Mouse (Mus musculus) midbrain, embryonic 15.5 days (tissue): ENCODE data around the gene Gpatch2l. TPM values are rescaled to one million over a fixed set of nuclear protein-coding genes. Genes with fewer than 3 reads are reported as not detected.
A peak's percentile ranks its signal among the peaks of the same experiment; 100 is the strongest.

Experiments
- ATAC-seq: fragments of 200-750 bp; cut with Nextera tagmentation; replicated peaks from 2 replicates; pipeline ENCODE4 v1.8.0; 2017; ENCODE audit warnings: moderate TSS enrichment
- H3K27ac ChIP-seq: fragments of 300-500 bp; sonication (generic); 2 replicates; pipeline ENCODE4 v1.5.1; 2015; ENCODE audit warnings: mild to moderate bottlenecking, inconsistent platforms
- H3K27me3 ChIP-seq: fragments of 300-500 bp; sonication (generic); replicated peaks from 2 replicates; pipeline ENCODE4 v1.6.1; 2015; ENCODE audit warnings: inconsistent platforms
- H3K36me3 ChIP-seq: fragments of 300-500 bp; sonication (generic); replicated peaks from 2 replicates; pipeline ENCODE4 v1.6.1; 2015; ENCODE audit warnings: inconsistent platforms
- H3K4me1 ChIP-seq: fragments of 300-500 bp; sonication (generic); 2 replicates; pipeline ENCODE4 v1.6.1; 2015; ENCODE audit warnings: inconsistent platforms
- H3K4me2 ChIP-seq: fragments of 300-500 bp; sonication (generic); 2 replicates; pipeline ENCODE4 v1.6.1; 2015; ENCODE audit warnings: inconsistent platforms, mild to moderate bottlenecking, moderate library complexity
- H3K4me3 ChIP-seq: fragments of 300-500 bp; sonication (generic); 2 replicates; pipeline ENCODE4 v1.5.1; 2015; ENCODE audit warnings: mild to moderate bottlenecking, inconsistent platforms
- H3K9ac ChIP-seq: fragments of 300-500 bp; sonication (generic); 2 replicates; pipeline ENCODE4 v1.6.1; 2015; ENCODE audit warnings: mild to moderate bottlenecking, inconsistent platforms
- H3K9me3 ChIP-seq: fragments of 300-500 bp; sonication (generic); 2 replicates; pipeline ENCODE4 v1.6.1; 2016; ENCODE audit warnings: inconsistent platforms
- WGBS: fragments of 180-500 bp; shearing (Covaris S2); methylation state at CpG from one replicate; pipeline ENCODE4 v1.1.7; 2015; ENCODE audit warnings: mixed read lengths; 5-methylcytosine and 5-hydroxymethylcytosine counted together
- polyA plus RNA-seq: library from polyadenylated mRNA; unstranded; fragments of >200 nt; fragmentation: Nextera tagmentation; extraction: Ambion mirVana; gene quantifications from 2 replicates; pipeline ENCODE4 v1.2.1, GENCODE M21; 2015

The Gpatch2l gene
- polyA plus RNA-seq, 1 experiment from 2014 or later, result 32.4 TPM

DNA sequence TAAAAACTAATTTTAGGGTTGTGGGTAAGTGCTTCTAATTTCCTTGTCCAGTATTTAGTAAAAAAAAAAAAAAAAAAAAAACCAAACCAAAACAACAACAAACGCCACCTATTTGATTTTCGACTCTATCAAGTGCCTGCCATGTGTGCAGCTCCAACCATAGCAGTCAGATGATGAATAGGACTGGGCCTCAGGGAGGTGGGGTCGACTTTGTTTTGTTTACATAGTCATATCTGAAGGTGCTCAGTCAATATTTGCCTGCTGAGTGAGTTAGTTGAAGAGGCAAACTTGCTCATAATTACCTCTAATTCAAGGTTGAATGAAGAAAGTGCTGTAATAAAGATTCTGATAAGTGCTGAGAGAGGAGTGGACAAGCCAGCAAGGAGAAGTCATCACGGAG lies 7.4 kb upstream of the Gpatch2l start:
- Histone ChIP-seq H3K27me3 (no peaks in the 10 kb centered on the region), H3K9me3 (no peaks in the 10 kb centered on the region), H3K9ac (no peak overlapping the region), H3K4me3 (no peak overlapping the region), H3K4me2 (no peak overlapping the region), H3K4me1 (no peaks in the 10 kb centered on the region), H3K36me3 (no peaks in the 10 kb centered on the region), H3K27ac (no peak overlapping the region)
- 75% methylated on average over 4 of the region's 4 CpGs for WGBS
- no peak for ATAC-seq

GRCm38 (mm10) chr12:86238736-86239135 lies 2.9 kb upstream of the Gpatch2l start:
- ATAC-seq, result no peak
- Histone ChIP-seq H3K9ac (no peak overlapping the region), H3K4me3 (no peak overlapping the region), H3K36me3 (no peaks in the 10 kb centered on the region), H3K4me2 (no peak overlapping the region), H3K9me3 (no peaks in the 10 kb centered on the region), H3K27me3 (no peaks in the 10 kb centered on the region), H3K27ac (no peak overlapping the region), H3K4me1 (peaks cover 20% of the 10 kb centered on the region)
- 82% methylated on average over 2 of the region's 2 CpGs for WGBS

GRCm38 (mm10) chr12:86242563-86242962 lies 905 bp downstream of the Gpatch2l start:
- H3K36me3 ChIP-seq, result 0 out of 2 replicates have a peak, but pooled peaks cover 4% of the 10 kb centered on the region
- ATAC-seq, result no peak
- peak overlapping the region; percentile 80 for H3K9ac ChIP-seq
- H3K4me1 ChIP-seq, result peaks cover 44% of the 10 kb centered on the region
- no peaks in the 10 kb centered on the region for H3K9me3 ChIP-seq
- H3K27ac ChIP-seq, result no peak overlapping the region; the same call in 1 of the 2 replicates
- H3K27me3 ChIP-seq, result no peaks in the 10 kb centered on the region
- peak overlapping the region; percentile 90 for H3K4me2 ChIP-seq
- WGBS, result 29% methylated on average over 7 of the region's 7 CpGs
- peak overlapping the region; percentile 62 for H3K4me3 ChIP-seq

DNA sequence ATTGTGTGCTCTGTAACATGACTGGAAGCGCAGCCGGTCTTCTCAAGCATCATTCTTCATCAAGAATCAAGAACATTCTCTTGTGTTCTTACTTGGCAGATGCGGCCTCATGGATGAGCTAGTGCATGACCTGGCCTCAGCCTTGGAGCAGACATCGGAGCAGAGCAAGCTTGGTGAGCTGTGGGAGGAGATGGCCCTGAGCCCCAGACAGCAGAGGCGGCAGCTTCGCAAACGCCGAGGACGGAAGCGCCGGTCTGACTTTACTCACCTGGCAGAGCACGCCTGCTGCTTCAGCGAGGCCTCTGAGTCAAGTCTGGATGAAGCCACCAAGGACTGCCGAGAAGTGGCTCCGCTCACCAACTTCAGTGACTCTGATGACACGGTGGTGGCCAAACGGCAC lies 2.3 kb downstream of the Gpatch2l start:
- H3K4me3 ChIP-seq, result no peak overlapping the region
- WGBS, result 96% methylated on average over 17 of the region's 17 CpGs
- no peak for ATAC-seq
- H3K9ac ChIP-seq, result no peak overlapping the region
- H3K4me1 ChIP-seq, result peaks cover 50% of the 10 kb centered on the region
- no peak overlapping the region for H3K4me2 ChIP-seq
- no peaks in the 10 kb centered on the region for H3K27me3 ChIP-seq
- H3K36me3 ChIP-seq, result 0 out of 2 replicates have a peak, but pooled peaks cover 4% of the 10 kb centered on the region
- H3K27ac ChIP-seq, result no peak overlapping the region
- H3K9me3 ChIP-seq, result no peaks in the 10 kb centered on the region

DNA sequence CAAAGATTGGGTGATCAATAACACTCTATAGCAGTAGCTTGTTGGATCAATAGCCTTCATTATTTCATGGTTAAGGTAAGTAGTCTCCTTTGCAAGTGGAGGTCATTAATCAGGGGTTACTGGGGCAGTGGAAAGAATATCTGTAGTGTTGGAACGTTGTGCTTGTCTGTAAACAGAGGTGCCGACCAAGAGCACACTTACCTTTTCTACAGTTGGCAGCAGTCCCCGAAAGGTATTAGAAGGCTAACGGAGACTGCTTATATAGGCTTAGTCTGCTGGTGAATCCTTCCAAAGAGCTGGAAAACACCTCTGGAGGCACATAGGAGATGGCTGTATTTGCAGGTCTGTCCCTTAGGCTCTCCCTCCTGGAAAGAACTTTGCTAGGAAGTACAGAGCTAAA lies 8.5 kb downstream of the Gpatch2l start:
- Histone ChIP-seq H3K36me3 (no peaks in the 10 kb centered on the region), H3K9me3 (no peaks in the 10 kb centered on the region), H3K27me3 (no peaks in the 10 kb centered on the region), H3K4me1 (peaks cover 20% of the 10 kb centered on the region), H3K4me3 (no peak overlapping the region), H3K9ac (no peak overlapping the region), H3K4me2 (no peak overlapping the region), H3K27ac (no peak overlapping the region)
- ATAC-seq, result no peak
- WGBS, result 91% methylated on average over 4 of the region's 4 CpGs

DNA sequence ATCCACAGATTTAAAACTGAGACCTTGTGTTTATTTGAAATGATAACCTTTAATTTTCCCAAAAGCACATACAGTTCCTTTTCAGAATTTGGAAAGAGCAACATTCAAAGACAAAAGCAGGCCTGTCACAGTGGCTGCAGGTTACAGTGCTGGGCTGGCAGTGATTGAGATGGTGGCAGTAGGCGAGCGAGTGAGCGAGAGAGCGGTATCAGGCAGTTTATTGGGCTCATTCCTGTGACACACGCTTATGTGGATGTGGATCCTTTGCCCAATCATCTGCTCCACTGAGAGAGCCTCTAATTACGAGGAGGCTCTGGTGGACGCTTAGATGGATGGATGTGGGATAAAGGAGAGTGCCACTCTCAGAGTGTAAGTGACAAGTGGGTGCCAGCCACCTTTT lies 13.3 kb downstream of the Gpatch2l start:
- H3K27ac ChIP-seq, result 0 out of 2 replicates have a peak overlapping the region, but pooled peaks have one; percentile 6

GRCm38 (mm10) chr12:86271626-86272025 lies 30.0 kb downstream of the Gpatch2l start:
- H3K4me1 ChIP-seq, result peaks cover 12% of the 10 kb centered on the region; the same call in 1 of the 2 replicates
- no peak for ATAC-seq
- H3K4me2 ChIP-seq, result no peak overlapping the region
- H3K9me3 ChIP-seq, result no peaks in the 10 kb centered on the region
- H3K36me3 ChIP-seq, result peaks cover 7% of the 10 kb centered on the region
- 27% methylated on average over 9 of the region's 9 CpGs for WGBS
- H3K27ac ChIP-seq, result no peak overlapping the region; the same call in 1 of the 2 replicates
- no peaks in the 10 kb centered on the region for H3K27me3 ChIP-seq
- H3K9ac ChIP-seq, result no peak overlapping the region
- H3K4me3 ChIP-seq, result no peak overlapping the region

More for the DNA sequence above, 13.3 kb downstream of the Gpatch2l start:
- no peak overlapping the region for H3K4me2 ChIP-seq
- no peak overlapping the region for H3K9ac ChIP-seq
- H3K9me3 ChIP-seq, result no peaks in the 10 kb centered on the region
- WGBS, result 68% methylated on average over 7 of the region's 7 CpGs
- H3K4me3 ChIP-seq, result no peak overlapping the region
- ATAC-seq, result no peak
- H3K36me3 ChIP-seq, result no peaks in the 10 kb centered on the region; the same call in 1 of the 2 replicates
- 0 out of 2 replicates have a peak, but pooled peaks cover 3% of the 10 kb centered on the region for H3K4me1 ChIP-seq
- no peaks in the 10 kb centered on the region for H3K27me3 ChIP-seq

- peaks cover 2% of the 10 kb centered on the region for H3K36me3 ChIP-seq
- H3K9ac ChIP-seq, result no peak overlapping the region
- no peaks in the 10 kb centered on the region for H3K27me3 ChIP-seq
- peaks cover 15% of the 10 kb centered on the region for H3K4me1 ChIP-seq
- H3K9me3 ChIP-seq, result no peaks in the 10 kb centered on the region
- no peak overlapping the region for H3K4me2 ChIP-seq
- ATAC-seq, result no peak
- H3K4me3 ChIP-seq, result no peak overlapping the region
- WGBS, result 52% methylated on average over 2 of the region's 2 CpGs
- H3K27ac ChIP-seq, result no peak overlapping the region
These were observed 32.6 kb downstream of the Gpatch2l start for GRCm38 (mm10) chr12:86274246-86274645.

- no peak for ATAC-seq
- H3K27ac ChIP-seq, result no peak overlapping the region
- 78% methylated on average over 3 of the region's 3 CpGs for WGBS
- no peaks in the 10 kb centered on the region for H3K27me3 ChIP-seq
- H3K9ac ChIP-seq, result no peak overlapping the region
- H3K4me3 ChIP-seq, result no peak overlapping the region
- no peak overlapping the region for H3K4me2 ChIP-seq
- H3K9me3 ChIP-seq, result no peaks in the 10 kb centered on the region
- no peaks in the 10 kb centered on the region; the same call in 1 of the 2 replicates for H3K36me3 ChIP-seq
- H3K4me1 ChIP-seq, result peaks cover 15% of the 10 kb centered on the region
These were observed 34.1 kb downstream of the Gpatch2l start for GRCm38 (mm10) chr12:86275731-86276130.

- Histone ChIP-seq H3K4me2 (no peak overlapping the region), H3K4me1 (peaks cover 11% of the 10 kb centered on the region), H3K36me3 (no peaks in the 10 kb centered on the region; the same call in none of the 2 replicates), H3K27me3 (no peaks in the 10 kb centered on the region), H3K4me3 (no peak overlapping the region), H3K9ac (no peak overlapping the region), H3K9me3 (no peaks in the 10 kb centered on the region), H3K27ac (no peak overlapping the region)
- ATAC-seq, result no peak
- WGBS, result 63% methylated on average over 2 of the region's 2 CpGs
These were observed 34.8 kb downstream of the Gpatch2l start for GRCm38 (mm10) chr12:86276463-86276862.

- 30% methylated on average over 5 of the region's 5 CpGs for WGBS
- no peak overlapping the region for H3K9ac ChIP-seq
- no peak overlapping the region for H3K4me3 ChIP-seq
- H3K4me2 ChIP-seq, result no peak overlapping the region
- no peaks in the 10 kb centered on the region; the same call in none of the 2 replicates for H3K36me3 ChIP-seq
- no peaks in the 10 kb centered on the region for H3K27me3 ChIP-seq
- H3K27ac ChIP-seq, result no peak overlapping the region; the same call in 1 of the 2 replicates
- H3K9me3 ChIP-seq, result no peaks in the 10 kb centered on the region
- H3K4me1 ChIP-seq, result peaks cover 7% of the 10 kb centered on the region
- no peak for ATAC-seq
These were observed 35.2 kb downstream of the Gpatch2l start for GRCm38 (mm10) chr12:86276895-86277294.

DNA sequence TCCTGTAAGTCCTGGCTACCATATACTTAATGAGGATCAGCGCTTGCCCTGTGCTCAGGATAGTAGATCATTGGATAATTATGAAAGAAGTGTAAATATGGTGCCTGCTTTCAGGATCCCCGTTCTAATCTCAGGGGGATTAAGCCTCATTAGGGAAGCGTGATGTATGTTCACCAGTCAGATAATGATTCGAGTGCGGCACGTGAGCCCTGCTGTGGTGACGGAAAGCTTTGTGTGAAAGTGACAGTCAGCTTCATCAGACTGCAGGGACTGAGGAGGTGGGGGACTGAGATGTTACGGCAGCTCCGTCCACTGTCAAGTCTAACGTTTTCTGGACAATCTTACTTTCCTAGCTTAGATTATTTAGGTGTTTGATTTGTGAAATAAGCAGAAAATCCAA lies 38.3 kb downstream of the Gpatch2l start:
- Histone ChIP-seq H3K9ac (no peak overlapping the region), H3K27me3 (no peaks in the 10 kb centered on the region), H3K27ac (no peak overlapping the region), H3K36me3 (no peaks in the 10 kb centered on the region; the same call in none of the 2 replicates), H3K4me2 (no peak overlapping the region), H3K4me1 (peaks cover 16% of the 10 kb centered on the region; the same call in 1 of the 2 replicates), H3K4me3 (no peak overlapping the region), H3K9me3 (no peaks in the 10 kb centered on the region)
- WGBS, result 30% methylated on average over 10 of the region's 10 CpGs
- ATAC-seq, result no peak

DNA sequence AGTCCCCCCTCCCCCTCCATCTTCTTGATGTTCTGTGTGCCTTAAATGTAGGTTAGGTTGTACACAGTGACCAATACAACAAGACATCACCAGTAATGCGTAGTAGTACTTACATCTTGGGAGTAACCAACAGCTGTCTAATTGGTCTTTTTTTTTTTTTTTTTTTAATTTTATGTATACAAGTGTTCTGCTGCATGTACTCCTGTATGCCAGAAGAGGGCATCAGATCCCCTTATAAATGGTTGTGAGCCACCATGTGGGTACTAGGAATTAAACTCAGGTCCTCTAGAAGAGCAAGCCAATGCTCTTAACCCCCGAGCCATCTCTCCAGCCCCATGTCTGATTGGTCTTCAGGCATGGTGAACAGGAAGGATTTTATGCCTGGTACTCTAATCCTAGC lies 44.0 kb downstream of the Gpatch2l start:
- H3K4me3 ChIP-seq, result no peak overlapping the region
- no peak for ATAC-seq
- peaks cover 13% of the 10 kb centered on the region; the same call in 1 of the 2 replicates for H3K4me1 ChIP-seq
- no peak overlapping the region for H3K9ac ChIP-seq
- 89% methylated on average over 2 of the region's 2 CpGs for WGBS
- no peaks in the 10 kb centered on the region for H3K27me3 ChIP-seq
- no peaks in the 10 kb centered on the region for H3K9me3 ChIP-seq
- no peak overlapping the region for H3K4me2 ChIP-seq
- H3K27ac ChIP-seq, result no peak overlapping the region
- peaks cover 9% of the 10 kb centered on the region for H3K36me3 ChIP-seq
